Mouse (Mus musculus): ENCODE measurements around the gene Grip2.

Grip2 gene

GRCm38 (mm10) chr6:91796736-91797135, 30.3 kb downstream of the Grip2 start:
- no peak for DNase-seq (ENCODE audit: extremely low spot score, low read depth, low spot score)

GRCm38 (mm10) chr6:91796064-91796463, 31.0 kb downstream of the Grip2 start:
- DNase-seq (ENCODE audit: extremely low spot score, low read depth, low spot score): no peak

- DNase-seq (ENCODE audit: extremely low spot score, low read depth, low spot score): no peak
Observed at GRCm38 (mm10) chr6:91795640-91796039, 31.4 kb downstream of the Grip2 start.

- no peak for DNase-seq (ENCODE audit: extremely low spot score, low read depth, low spot score)
Observed at GRCm38 (mm10) chr6:91788311-91788798, 38.7 kb downstream of the Grip2 start.

GRCm38 (mm10) chr6:91785018-91785417, 42.0 kb downstream of the Grip2 start:
- DNase-seq (ENCODE audit: extremely low spot score, low read depth, low spot score): no peak

- DNase-seq (ENCODE audit: extremely low spot score, low read depth, low spot score): no peak
Observed at GRCm38 (mm10) chr6:91779206-91779605, 47.8 kb downstream of the Grip2 start.

- DNase-seq (ENCODE audit: extremely low spot score, low read depth, low spot score): peak; percentile 31
Observed at GRCm38 (mm10) chr6:91776543-91776942, 50.5 kb downstream of the Grip2 start.

GRCm38 (mm10) chr6:91773951-91774350, 53.1 kb downstream of the Grip2 start:
- no peak for DNase-seq (ENCODE audit: extremely low spot score, low read depth, low spot score)

- DNase-seq (ENCODE audit: extremely low spot score, low read depth, low spot score): no peak
Observed at GRCm38 (mm10) chr6:91767550-91767949, 59.5 kb downstream of the Grip2 start.

- DNase-seq (ENCODE audit: extremely low spot score, low read depth, low spot score): no peak
Observed at GRCm38 (mm10) chr6:91762051-91762742, 64.9 kb downstream of the Grip2 start.

GRCm38 (mm10) chr6:91754845-91755244, 72.2 kb downstream of the Grip2 start:
- DNase-seq (ENCODE audit: extremely low spot score, low read depth, low spot score): no peak

- DNase-seq (ENCODE audit: extremely low spot score, low read depth, low spot score): no peak
Observed at GRCm38 (mm10) chr6:91754098-91754497, 73.0 kb downstream of the Grip2 start.

GRCm38 (mm10) chr6:91752884-91753283, 74.2 kb downstream of the Grip2 start:
- no peak for DNase-seq (ENCODE audit: extremely low spot score, low read depth, low spot score)

GRCm38 (mm10) chr6:91750976-91751375, 76.1 kb downstream of the Grip2 start:
- no peak for DNase-seq (ENCODE audit: extremely low spot score, low read depth, low spot score)

- DNase-seq (ENCODE audit: extremely low spot score, low read depth, low spot score): no peak
Observed at GRCm38 (mm10) chr6:91746776-91747175, 80.3 kb downstream of the Grip2 start.

- no peak for DNase-seq (ENCODE audit: extremely low spot score, low read depth, low spot score)
Observed at GRCm38 (mm10) chr6:91745947-91746582, 81.0 kb downstream of the Grip2 start.

GRCm38 (mm10) chr6:91745246-91745645, 81.8 kb downstream of the Grip2 start:
- no peak for DNase-seq (ENCODE audit: extremely low spot score, low read depth, low spot score)

- no peak for DNase-seq (ENCODE audit: extremely low spot score, low read depth, low spot score)
Observed at GRCm38 (mm10) chr6:91743886-91744285, 83.2 kb downstream of the Grip2 start.

GRCm38 (mm10) chr6:91742995-91743394, 84.1 kb downstream of the Grip2 start:
- no peak for DNase-seq (ENCODE audit: extremely low spot score, low read depth, low spot score)

- DNase-seq (ENCODE audit: extremely low spot score, low read depth, low spot score): no peak
Observed at GRCm38 (mm10) chr6:91742466-91742865, 84.6 kb downstream of the Grip2 start.

GRCm38 (mm10) chr6:91741046-91741445, 86.0 kb downstream of the Grip2 start:
- no peak for DNase-seq (ENCODE audit: extremely low spot score, low read depth, low spot score)

GRCm38 (mm10) chr6:91738058-91738457, 89.0 kb downstream of the Grip2 start:
- DNase-seq (ENCODE audit: extremely low spot score, low read depth, low spot score): no peak
